In genomic region chr11:115359726-115360125, GRCm38 (mm10) we compare ENCODE assay signal across 12 mouse cellular contexts. TPM values are rescaled to one million over a fixed set of nuclear protein-coding genes. Genes with fewer than 3 reads are reported as not detected.
DNase-seq lines count a peak whose midpoint lies in the region; ATAC-seq and TF ChIP-seq lines count a peak whose summit lies in the region.
"Had no signal": no experiment of that assay in that cellular context is flagged by ENCODE, and none has a peak within 500 bp of the region (broad histone marks: within the 10 kb centered on the region; RNA-seq: fewer than 3 reads in every experiment).

No protein-coding gene starts in this region.

- peak overlapping the region; percentile 64; the same call in 1 of the 2 replicates for H3K27ac ChIP-seq in layer of hippocampus, adult 2 months
- peak overlapping the region; percentile 21; the same call in 1 of the 2 replicates for H3K27ac ChIP-seq in intestine, postnatal 0 days (ENCODE audit: low read depth, low read length)
- H3K27ac ChIP-seq: embryonic facial prominence, embryonic 12.5 days; liver, embryonic 13.5 days had no signal

- no peaks in the 10 kb centered on the region for H3K4me1 ChIP-seq in intestine, postnatal 0 days (replicated peaks; ENCODE audit: control insufficient read depth, insufficient read depth, low read length)
- H3K4me1 ChIP-seq: liver, embryonic 13.5 days had no signal

- no peaks in the 10 kb centered on the region for H3K36me3 ChIP-seq in intestine, postnatal 0 days (ENCODE audit: control insufficient read depth, insufficient read depth)
- no peaks in the 10 kb centered on the region for H3K36me3 ChIP-seq in splenic B cell, adult 2 months (ENCODE audit: control insufficient read depth, insufficient read depth, low read length, poor library complexity, severe bottlenecking)
- H3K36me3 ChIP-seq: embryonic facial prominence, embryonic 12.5 days; liver, embryonic 13.5 days had no signal

- no peak for DNase-seq in layer of hippocampus, adult 2 months (ENCODE audit: low spot score in 2 of 2)
- DNase-seq in layer of hippocampus, adult 18-20 months (ENCODE audit: low spot score in 2 of 2): no peak
- no peak for DNase-seq in brain, embryonic 14.5 days (ENCODE audit: low read depth)
- peak; percentile 23 for DNase-seq in splenic B cell, adult 2 months (ENCODE audit: low read depth, low spot score)
- no peak for DNase-seq in gastrocnemius, postnatal 10 days
- DNase-seq in right cerebral cortex, postnatal 25 days: no peak
- DNase-seq in spleen, postnatal 4 days (ENCODE audit: low spot score in 2 of 2): no peak
- DNase-seq: kidney, adult 9 months; liver, embryonic 13.5 days; spleen, adult 18-20 months had no signal

- 63% methylated on average over 6 of the region's 6 CpGs for WGBS in intestine, postnatal 0 days

- no peaks in the 10 kb centered on the region for H3K9me3 ChIP-seq in intestine, postnatal 0 days (ENCODE audit: control insufficient read depth)
- H3K9me3 ChIP-seq: embryonic facial prominence, embryonic 12.5 days; liver, embryonic 13.5 days had no signal

- 0 out of 2 replicates have a peak, but pooled peaks have one; percentile 7 for ATAC-seq in intestine, postnatal 0 days

- no peak for TF ChIP-seq POLR2A in brain, embryonic 14.5 days (IDR thresholded peaks at IDR 0.05; ENCODE audit: borderline replicate concordance, extremely low read depth, insufficient read depth, insufficient read length, poor library complexity, severe bottlenecking)

- H3K9ac ChIP-seq in intestine, postnatal 0 days (ENCODE audit: low read depth, low read length): no peak overlapping the region
- H3K9ac ChIP-seq: embryonic facial prominence, embryonic 12.5 days; liver, embryonic 13.5 days had no signal

- 0 out of 2 replicates have a peak, but pooled peaks cover 6% of the 10 kb centered on the region for H3K27me3 ChIP-seq in intestine, postnatal 0 days (replicated peaks; ENCODE audit: control insufficient read depth, insufficient read depth, low read length)
- H3K27me3 ChIP-seq in splenic B cell, adult 2 months (ENCODE audit: control insufficient read depth, insufficient read depth, low read length, poor library complexity, severe bottlenecking): no peaks in the 10 kb centered on the region

- no peak overlapping the region for H3K4me3 ChIP-seq in layer of hippocampus, adult 2 months
- no peak overlapping the region for H3K4me3 ChIP-seq in intestine, postnatal 0 days (ENCODE audit: low read depth, low read length)
- H3K4me3 ChIP-seq: embryonic facial prominence, embryonic 12.5 days; liver, embryonic 13.5 days had no signal

- peak; percentile 47 for TF ChIP-seq CTCF in layer of hippocampus, adult 2 months (conservative IDR thresholded peaks at IDR 0.05)
- TF ChIP-seq CTCF in brain, embryonic 14.5 days (IDR thresholded peaks at IDR 0.05; ENCODE audit: borderline replicate concordance, extremely low read depth, insufficient read depth, insufficient read length): peak; percentile 26; the same call in 1 of the 2 replicates
- peak; percentile 56 for TF ChIP-seq CTCF in intestine, postnatal 0 days (IDR thresholded peaks at IDR 0.05; ENCODE audit: low read depth)

- H3K4me2 ChIP-seq in intestine, postnatal 0 days (replicated peaks; ENCODE audit: low read depth): no peak overlapping the region
- H3K4me2 ChIP-seq: embryonic facial prominence, embryonic 12.5 days; liver, embryonic 13.5 days had no signal

RNA-seq across cellular contexts. Expression of gene Hid1, which starts 7.8 kb away (rescaled TPM):
- total RNA-seq in layer of hippocampus, adult 2 months (2021): 100 to 1,000 TPM; 110 to 119 TPM
- 100 to 1,000 TPM; 110 to 115 TPM for total RNA-seq in layer of hippocampus, adult 18-20 months (2021)
- polyA plus RNA-seq in brain, embryonic 14.5 days (2012; rRNA removed): 61.7 and 64.8 TPM in 2 replicates
- 10.8 and 12.1 TPM in 2 replicates for polyA plus RNA-seq in intestine, postnatal 0 days (2015; fragmentation: Nextera tagmentation; extraction: Ambion mirVana)
- total RNA-seq in gastrocnemius, postnatal 10 days (2021): 1 to 10 TPM; 5.7 to 6.1 TPM

RNA-seq across cellular contexts. Expression of gene Cdr2l, which starts 22.0 kb away (rescaled TPM):
- 10 to 100 TPM; 21.9 to 26.1 TPM for total RNA-seq in layer of hippocampus, adult 2 months (2021)
- 10 to 100 TPM; 29.7 to 30.6 TPM for total RNA-seq in layer of hippocampus, adult 18-20 months (2021)
- polyA plus RNA-seq in brain, embryonic 14.5 days (2012; rRNA removed): 39.1 and 50.8 TPM in 2 replicates
- polyA plus RNA-seq in intestine, postnatal 0 days (2015; fragmentation: Nextera tagmentation; extraction: Ambion mirVana): 3.5 and 3.9 TPM in 2 replicates
- 10 to 100 TPM in 1 of 2 experiments, 1 to 10 TPM in 1; 9.8 to 17.0 TPM for total RNA-seq in gastrocnemius, postnatal 10 days (2021)

RNA-seq across cellular contexts. Expression of gene Otop3, which starts 25.2 kb away (rescaled TPM):
- total RNA-seq in layer of hippocampus, adult 2 months (2021): under 1 TPM in 1 of 2 experiments, not detected in 1; 0.20 TPM
- under 1 TPM in 1 of 2 experiments, not detected in 1; 0.22 TPM for total RNA-seq in layer of hippocampus, adult 18-20 months (2021)
- polyA plus RNA-seq in brain, embryonic 14.5 days (2012; rRNA removed): 0.29 and 0.64 TPM in 2 replicates
- polyA plus RNA-seq in intestine, postnatal 0 days (2015; fragmentation: Nextera tagmentation; extraction: Ambion mirVana): 2.3 and 4.3 TPM in 2 replicates
- total RNA-seq in gastrocnemius, postnatal 10 days (2021): not detected
- polyA plus RNA-seq: embryonic facial prominence, embryonic 12.5 days; liver, embryonic 13.5 days had no signal

RNA-seq across cellular contexts. Expression of gene Ush1g, which starts 37.9 kb away (rescaled TPM):
- under 1 TPM; 0.37 to 0.64 TPM for total RNA-seq in layer of hippocampus, adult 2 months (2021)
- under 1 TPM; 0.66 to 0.79 TPM for total RNA-seq in layer of hippocampus, adult 18-20 months (2021)
- polyA plus RNA-seq in brain, embryonic 14.5 days (2012; rRNA removed): 0.04 and 0.11 TPM in 2 replicates
- 0.05 and 0.09 TPM in 2 replicates for polyA plus RNA-seq in intestine, postnatal 0 days (2015; fragmentation: Nextera tagmentation; extraction: Ambion mirVana)
- under 1 TPM; 0.09 to 0.16 TPM for total RNA-seq in gastrocnemius, postnatal 10 days (2021)

RNA-seq across cellular contexts. Expression of gene Mrpl58, which starts 43.8 kb away (rescaled TPM):
- total RNA-seq in layer of hippocampus, adult 2 months (2021): 100 to 1,000 TPM; 100 to 105 TPM
- total RNA-seq in layer of hippocampus, adult 18-20 months (2021): 100 to 1,000 TPM in 1 of 2 experiments, 10 to 100 TPM in 1; 97.7 to 102 TPM
- 115 and 126 TPM in 2 replicates for polyA plus RNA-seq in brain, embryonic 14.5 days (2012; rRNA removed)
- polyA plus RNA-seq in intestine, postnatal 0 days (2015; fragmentation: Nextera tagmentation; extraction: Ambion mirVana): 143 and 145 TPM in 2 replicates
- total RNA-seq in gastrocnemius, postnatal 10 days (2021): 100 to 1,000 TPM in 1 of 2 experiments, 10 to 100 TPM in 1; 89.1 to 100 TPM

Comparison
In these comparisons a context has a peak if more than half of its experiments do, and no peak if none do; other contexts are left out.
1. RNA of gene Hid1, which starts 7.8 kb away (total RNA-seq): 110 to 119 TPM in layer of hippocampus, adult 2 months and 110 to 115 TPM in layer of hippocampus, adult 18-20 months; 5.7 to 6.1 TPM in gastrocnemius, postnatal 10 days; every median in the first group is over 10 times any median in the second.
2. Peak in every context shown above with its lines, with median percentiles within 50 percentile points of each other: CTCF ChIP-seq.